Mouse (Mus musculus) megakaryocyte, embryonic 14.5 days (primary cell): ENCODE results near the gene Cyp4f16.
"Not testable (repeated sequence)": the region's sequence is repeated elsewhere in the genome, so short reads cannot be mapped to it uniquely, and the experiment has no call there.

Experiments used
- FLI1 ChIP-seq: IDR thresholded peaks from 2 replicates; pipeline ENCODE4 v1.6.1; 2012; ENCODE audit warnings: low read length, inconsistent platforms, mixed read lengths
- GATA1 ChIP-seq: IDR thresholded peaks from 3 replicates; pipeline ENCODE4 v1.6.1; 2012; ENCODE audit warnings: mixed read lengths, low read length, inconsistent platforms, borderline replicate concordance

DNA sequence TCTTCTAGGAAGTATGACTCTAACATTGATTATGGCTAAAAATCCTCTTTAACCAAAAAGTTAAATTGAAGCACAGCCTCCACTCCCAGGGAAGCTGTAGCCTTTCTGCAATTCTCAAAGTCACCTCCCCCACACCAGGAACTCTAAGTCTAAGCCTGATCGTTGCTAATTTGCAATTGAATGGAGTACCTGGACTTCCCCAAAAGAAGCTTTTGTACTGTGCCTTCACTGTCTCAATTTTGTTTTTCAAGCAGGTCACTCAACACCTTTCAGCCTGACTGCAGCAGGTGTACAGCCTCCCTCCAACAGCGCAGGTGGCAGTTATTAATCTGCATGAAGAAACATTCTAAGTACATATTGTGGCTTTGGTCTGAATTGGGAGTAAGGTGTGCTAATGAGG is 26.9 kb downstream of the Cyp4f16 start:
- TF ChIP-seq GATA1, FLI1: not testable (repeated sequence)
